Mouse (Mus musculus) intestine, embryonic 16.5 days (tissue): ENCODE data around the gene Uso1. TPM values are rescaled to one million over a fixed set of nuclear protein-coding genes. Genes with fewer than 3 reads are reported as not detected.

ENCODE experiments used
- ATAC-seq: fragments of 200-750 bp; cut with Nextera tagmentation; 2 replicates; pipeline ENCODE4 v1.8.0; 2017; ENCODE audit warnings: moderate TSS enrichment, moderate library complexity
- H3K27ac ChIP-seq: fragments of 300-500 bp; sonication (generic); 2 replicates; pipeline ENCODE4 v1.5.1; 2014; ENCODE audit warnings: mild to moderate bottlenecking, low read length
- H3K27me3 ChIP-seq: fragments of 300-500 bp; sonication (generic); replicated peaks from 2 replicates; pipeline ENCODE4 v1.6.1; 2014; ENCODE audit warnings: low read length, control low read depth, mixed read lengths; ENCODE audit not compliant: control insufficient read depth, insufficient read depth
- H3K36me3 ChIP-seq: fragments of 300-500 bp; sonication (generic); 2 replicates; pipeline ENCODE4 v1.6.1; 2014; ENCODE audit warnings: low read length, control low read depth; ENCODE audit not compliant: control insufficient read depth, insufficient read depth
- H3K4me1 ChIP-seq: fragments of 300-500 bp; sonication (generic); 2 replicates; pipeline ENCODE4 v1.6.1; 2014; ENCODE audit warnings: low read length, control low read depth, mixed read lengths; ENCODE audit not compliant: control insufficient read depth, insufficient read depth
- H3K4me2 ChIP-seq: fragments of 300-500 bp; sonication (generic); 2 replicates; pipeline ENCODE4 v1.6.1; 2014; ENCODE audit warnings: low read depth, low read length, control low read depth
- H3K4me3 ChIP-seq: fragments of 300-500 bp; sonication (generic); 2 replicates; pipeline ENCODE4 v1.5.1; 2014; ENCODE audit warnings: mild to moderate bottlenecking, low read length
- H3K9ac ChIP-seq: fragments of 300-500 bp; sonication (generic); 2 replicates; pipeline ENCODE4 v1.6.1; 2014; ENCODE audit warnings: low read depth, low read length
- H3K9me3 ChIP-seq: fragments of 300-500 bp; sonication (generic); 2 replicates; pipeline ENCODE4 v1.6.1; 2016; ENCODE audit warnings: low read length, control low read depth; ENCODE audit not compliant: control insufficient read depth
- WGBS: fragments of 180-500 bp; shearing (Covaris S2); extraction: QIAGEN DNeasy Blood & Tissue Kit; methylation state at CpG from one replicate; pipeline ENCODE4 v1.1.7; 2014; 5-methylcytosine and 5-hydroxymethylcytosine counted together
- polyA plus RNA-seq: library from polyadenylated mRNA; unstranded; fragments of >200 nt; fragmentation: Nextera tagmentation; extraction: Ambion mirVana; gene quantifications from 2 replicates; pipeline ENCODE4 v1.2.1, GENCODE M21; 2015

Uso1 gene
- polyA plus RNA-seq, 1 experiment from 2014 or later = 43.5 TPM

DNA sequence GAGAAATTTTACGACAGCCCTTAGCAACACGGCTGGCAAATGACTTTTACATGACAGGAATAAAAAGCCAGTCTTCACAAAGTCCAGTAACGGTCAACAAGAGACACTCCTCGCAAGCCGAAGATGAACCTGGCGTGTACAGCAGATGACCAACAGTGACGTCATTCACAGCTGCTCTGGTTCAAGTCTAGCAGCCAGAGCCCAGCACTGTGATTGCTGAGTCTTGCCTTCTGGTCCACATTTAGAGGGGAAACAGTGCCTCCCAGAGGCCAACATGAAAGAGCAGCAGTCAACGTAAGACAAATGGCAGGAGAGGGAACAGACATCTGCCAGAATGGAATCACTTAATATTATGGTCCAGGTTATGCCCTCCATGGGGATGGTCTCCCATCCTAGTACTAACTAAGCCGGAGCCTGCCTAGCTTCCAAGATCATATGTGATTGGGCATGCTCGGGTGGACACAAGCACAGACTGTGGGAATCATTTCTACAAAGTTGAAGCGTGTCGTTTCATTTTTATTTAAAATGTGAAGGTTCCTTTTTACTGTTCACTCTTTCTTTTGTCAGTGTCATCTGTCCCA lies 19.8 kb upstream of the Uso1 start:
- ATAC-seq = peak; percentile 87
- Histone ChIP-seq H3K27ac (no peak overlapping the region), H3K4me2 (no peak overlapping the region), H3K4me3 (no peak overlapping the region), H3K9ac (no peak overlapping the region), H3K4me1 (no peaks in the 10 kb centered on the region), H3K36me3 (no peaks in the 10 kb centered on the region), H3K9me3 (no peaks in the 10 kb centered on the region), H3K27me3 (no peaks in the 10 kb centered on the region)
- WGBS = 54% methylated on average over 12 of the region's 12 CpGs

DNA sequence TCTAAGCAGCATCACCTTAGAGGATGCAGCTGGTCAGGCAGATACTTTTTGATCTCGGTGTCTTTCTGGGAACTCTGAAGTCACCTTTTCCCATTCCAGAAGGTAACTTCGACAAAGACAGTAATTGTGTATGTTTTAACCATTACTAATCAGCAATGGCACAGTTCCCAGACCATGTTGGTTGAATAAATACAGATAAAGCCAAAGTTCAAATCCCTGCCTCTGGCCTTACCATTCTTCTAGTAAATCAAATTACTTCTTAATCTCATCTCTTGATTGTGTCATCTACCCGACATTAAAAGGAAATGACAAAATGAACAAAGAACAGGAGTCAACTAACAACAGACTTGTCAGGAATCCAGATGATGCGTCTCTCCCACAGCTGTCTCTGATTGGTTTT lies 16.1 kb upstream of the Uso1 start:
- no peak for ATAC-seq
- Histone ChIP-seq H3K4me2 (no peak overlapping the region), H3K4me1 (no peaks in the 10 kb centered on the region)

DNA sequence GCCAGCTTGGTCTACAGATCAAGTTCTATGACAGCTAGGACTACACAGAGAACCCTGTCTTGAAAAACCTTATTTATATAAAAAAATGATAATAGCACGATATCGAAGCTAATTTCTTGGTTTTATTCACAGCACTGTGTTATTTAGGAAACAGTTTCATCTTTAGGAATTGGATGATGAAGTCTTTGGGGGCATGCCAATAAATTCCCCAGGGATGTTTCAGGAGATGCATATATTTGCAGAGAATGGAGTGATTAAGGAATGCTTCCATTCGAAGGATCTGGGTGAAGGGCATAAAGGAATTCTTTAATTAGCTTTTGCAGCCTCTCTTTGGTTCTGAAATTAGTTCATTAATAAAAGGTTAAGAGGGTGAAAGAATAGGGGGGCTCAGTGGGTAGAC lies 12.3 kb upstream of the Uso1 start:
- H3K27me3 ChIP-seq = no peaks in the 10 kb centered on the region
- no peak overlapping the region for H3K9ac ChIP-seq
- H3K27ac ChIP-seq = no peak overlapping the region
- H3K4me1 ChIP-seq = 0 out of 2 replicates have a peak, but pooled peaks cover 6% of the 10 kb centered on the region
- no peaks in the 10 kb centered on the region for H3K36me3 ChIP-seq
- ATAC-seq = no peak
- WGBS = 88% methylated on average over 3 of the region's 3 CpGs
- H3K4me2 ChIP-seq = no peak overlapping the region
- H3K9me3 ChIP-seq = no peaks in the 10 kb centered on the region
- H3K4me3 ChIP-seq = no peak overlapping the region

More for the DNA sequence above, 16.1 kb upstream of the Uso1 start:
- WGBS = 66% methylated on average over 4 of the region's 4 CpGs
- Histone ChIP-seq H3K4me3 (no peak overlapping the region), H3K27ac (no peak overlapping the region), H3K36me3 (no peaks in the 10 kb centered on the region), H3K9ac (no peak overlapping the region), H3K9me3 (no peaks in the 10 kb centered on the region), H3K27me3 (no peaks in the 10 kb centered on the region)

DNA sequence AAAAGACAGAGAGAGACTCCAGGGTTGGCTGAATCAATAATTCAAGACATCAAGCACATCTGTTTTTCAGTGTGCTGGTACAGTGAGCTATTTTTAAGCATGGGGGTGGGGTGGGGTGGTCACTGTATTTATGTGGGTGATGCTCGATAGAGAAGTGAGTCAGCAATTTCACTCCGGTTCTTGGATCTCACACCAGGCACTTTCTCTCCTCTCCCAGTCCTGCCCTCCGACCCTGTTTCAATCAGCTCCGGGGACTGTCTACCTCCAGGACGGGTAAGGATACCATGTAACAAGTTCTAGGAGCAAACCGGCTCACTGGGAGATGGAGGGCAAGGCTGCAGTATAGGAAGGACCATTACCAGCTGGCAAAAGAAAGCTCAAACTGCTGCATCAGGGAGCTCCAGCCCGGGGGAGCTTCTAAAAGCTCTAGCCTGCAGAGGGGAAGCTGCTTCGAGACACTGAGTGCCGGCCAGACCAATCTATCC lies 10.6 kb upstream of the Uso1 start:
- H3K4me2 ChIP-seq = no peak overlapping the region
- no peak overlapping the region for H3K9ac ChIP-seq
- peak overlapping the region; percentile 10 for H3K27ac ChIP-seq
- no peak overlapping the region for H3K4me3 ChIP-seq
- no peaks in the 10 kb centered on the region for H3K36me3 ChIP-seq
- 0 out of 2 replicates have a peak, but pooled peaks cover 6% of the 10 kb centered on the region for H3K4me1 ChIP-seq
- ATAC-seq = peak; percentile 49
- H3K27me3 ChIP-seq = no peaks in the 10 kb centered on the region
- WGBS = 57% methylated on average over 9 of the region's 9 CpGs
- no peaks in the 10 kb centered on the region for H3K9me3 ChIP-seq

DNA sequence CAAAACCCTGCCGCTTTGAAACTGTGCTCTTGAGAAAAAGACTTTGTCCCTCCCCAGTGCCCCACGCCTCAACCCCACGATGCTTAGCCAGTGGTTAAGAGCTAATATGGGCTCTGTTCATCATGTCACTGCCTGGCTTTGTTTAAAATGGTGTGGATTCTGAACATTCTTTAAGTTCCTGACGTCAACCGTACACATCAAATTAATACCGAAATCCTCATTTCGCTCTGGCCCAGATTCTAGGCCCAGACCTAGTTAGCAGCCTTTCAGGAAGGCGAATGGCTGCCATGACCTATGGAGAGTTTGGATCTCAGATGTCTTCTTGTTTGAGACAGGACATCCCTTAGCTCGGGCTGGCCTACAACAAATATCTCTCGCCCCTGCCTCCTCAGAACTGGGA lies 10.0 kb upstream of the Uso1 start:
- Histone ChIP-seq H3K4me3 (no peak overlapping the region), H3K4me2 (no peak overlapping the region), H3K27me3 (no peaks in the 10 kb centered on the region), H3K27ac (peak overlapping the region; percentile 10), H3K9me3 (no peaks in the 10 kb centered on the region), H3K36me3 (no peaks in the 10 kb centered on the region), H3K4me1 (0 out of 2 replicates have a peak, but pooled peaks cover 6% of the 10 kb centered on the region), H3K9ac (no peak overlapping the region)
- WGBS = 78% methylated on average over 10 of the region's 10 CpGs
- ATAC-seq = no peak; the same call in 1 of the 2 replicates

DNA sequence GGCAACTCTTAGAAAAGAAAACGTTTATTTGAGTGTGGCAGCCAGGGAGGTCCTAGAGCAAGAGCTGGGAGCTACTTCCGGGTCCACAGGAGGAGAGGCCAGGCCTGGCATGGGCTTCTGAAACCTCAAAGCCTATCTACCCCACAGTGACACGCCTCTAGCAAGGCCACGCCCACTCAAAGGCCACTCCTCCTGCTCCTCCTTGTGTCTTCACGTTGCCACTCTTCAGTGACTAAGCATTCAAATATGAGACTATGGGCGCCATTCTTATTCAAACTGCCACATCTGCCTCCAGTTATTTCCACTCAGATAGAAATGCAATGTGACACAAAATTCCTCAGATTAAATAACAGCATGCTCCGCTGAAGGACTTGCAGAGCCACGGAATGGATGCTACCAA lies 9.2 kb upstream of the Uso1 start:
- Histone ChIP-seq H3K4me1 (0 out of 2 replicates have a peak, but pooled peaks cover 6% of the 10 kb centered on the region), H3K4me3 (no peak overlapping the region), H3K27ac (no peak overlapping the region), H3K9ac (no peak overlapping the region), H3K9me3 (no peaks in the 10 kb centered on the region), H3K27me3 (no peaks in the 10 kb centered on the region), H3K36me3 (no peaks in the 10 kb centered on the region), H3K4me2 (no peak overlapping the region)
- peak; percentile 88 for ATAC-seq
- WGBS = 23% methylated on average over 8 of the region's 8 CpGs

DNA sequence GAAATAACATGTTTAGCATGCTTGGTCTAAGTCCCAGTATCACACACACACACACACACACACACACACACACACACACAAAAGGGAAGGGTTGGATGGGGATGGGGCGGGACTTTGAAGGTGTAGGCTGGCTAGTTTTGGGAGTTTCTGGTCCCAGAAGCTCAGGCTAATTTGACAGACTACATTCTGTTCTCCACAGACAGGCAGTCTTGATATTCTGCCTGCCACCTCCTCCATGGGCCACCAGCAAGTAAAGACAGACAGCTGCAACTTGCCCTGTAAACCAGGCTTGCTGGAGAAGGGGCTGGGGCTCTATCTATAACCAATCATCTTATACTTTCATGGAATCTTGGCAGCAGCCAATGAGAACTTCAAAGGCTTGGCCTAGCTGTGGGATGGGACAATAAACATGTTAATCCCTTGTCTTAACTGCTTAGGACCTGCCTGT lies 8.4 kb upstream of the Uso1 start:
- no peak for ATAC-seq
- H3K27ac ChIP-seq = no peak overlapping the region
- 0 out of 2 replicates have a peak, but pooled peaks cover 6% of the 10 kb centered on the region for H3K4me1 ChIP-seq
- H3K27me3 ChIP-seq = no peaks in the 10 kb centered on the region
- no peaks in the 10 kb centered on the region for H3K36me3 ChIP-seq
- no peak overlapping the region for H3K4me2 ChIP-seq
- H3K9me3 ChIP-seq = no peaks in the 10 kb centered on the region
- no peak overlapping the region for H3K4me3 ChIP-seq
- WGBS = 75% methylated on average over 1 of the region's 1 CpGs
- H3K9ac ChIP-seq = no peak overlapping the region

DNA sequence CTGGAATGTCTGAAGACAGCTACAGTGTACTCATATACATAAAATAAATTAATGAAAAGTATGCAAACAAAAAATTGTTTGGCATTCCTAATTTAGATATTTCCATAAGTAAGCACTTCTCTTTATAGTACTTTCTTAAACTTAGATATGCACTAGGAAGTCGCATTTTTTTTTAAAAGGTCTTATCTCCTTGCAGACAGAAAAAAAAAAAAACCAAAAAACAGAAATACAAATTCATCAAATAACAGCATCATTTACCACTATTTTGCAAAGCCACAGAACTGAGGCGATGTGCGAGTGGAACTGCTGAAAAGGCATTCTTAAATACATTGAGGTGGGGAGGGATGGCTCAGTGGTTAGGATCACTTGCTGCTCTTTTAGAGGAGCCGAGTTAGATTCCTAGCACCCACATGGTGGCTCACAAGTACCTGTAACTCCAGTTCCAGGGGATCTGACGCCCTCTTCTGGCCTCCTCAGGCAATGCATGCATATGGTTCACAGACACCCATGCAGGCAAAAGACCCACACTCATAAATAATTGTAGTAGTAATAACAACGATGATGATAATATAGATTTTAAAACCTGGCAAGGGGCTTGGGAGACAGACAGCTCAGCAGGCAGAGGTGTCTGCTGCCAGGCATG lies 7.6 kb upstream of the Uso1 start:
- Histone ChIP-seq H3K9ac (no peak overlapping the region), H3K4me3 (no peak overlapping the region), H3K27ac (no peak overlapping the region), H3K4me1 (0 out of 2 replicates have a peak, but pooled peaks cover 6% of the 10 kb centered on the region), H3K27me3 (no peaks in the 10 kb centered on the region), H3K36me3 (no peaks in the 10 kb centered on the region), H3K4me2 (no peak overlapping the region), H3K9me3 (no peaks in the 10 kb centered on the region)
- no peak for ATAC-seq
- WGBS = 88% methylated on average over 6 of the region's 6 CpGs

DNA sequence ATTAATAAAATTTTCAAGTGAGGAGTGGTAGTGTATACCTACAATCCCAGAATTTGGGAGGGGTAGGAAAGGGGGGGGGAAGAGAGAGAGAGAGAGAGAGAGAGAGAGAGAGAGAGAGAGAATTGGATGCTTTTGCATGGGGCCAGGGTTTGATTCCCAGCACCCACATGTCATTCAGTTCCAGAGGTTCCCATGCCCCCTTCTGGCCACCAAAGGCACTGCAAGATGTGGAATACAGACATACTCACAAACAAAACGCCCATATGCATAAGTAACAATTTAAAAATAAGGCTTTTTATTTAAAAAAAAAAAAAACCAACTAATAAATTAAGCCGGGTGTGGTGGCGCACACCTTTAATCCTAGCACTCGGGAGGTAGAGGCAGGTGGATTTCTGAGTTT lies 5.6 kb upstream of the Uso1 start:
- no peak for ATAC-seq
- Histone ChIP-seq H3K4me1 (0 out of 2 replicates have a peak, but pooled peaks cover 6% of the 10 kb centered on the region), H3K27ac (no peak overlapping the region), H3K9ac (no peak overlapping the region), H3K4me3 (no peak overlapping the region), H3K27me3 (no peaks in the 10 kb centered on the region), H3K4me2 (no peak overlapping the region), H3K36me3 (no peaks in the 10 kb centered on the region), H3K9me3 (no peaks in the 10 kb centered on the region)
- WGBS = 96% methylated on average over 4 of the region's 4 CpGs
